Mouse (Mus musculus) olfactory bulb, adult 2 months (tissue): ENCODE data around the gene Rnf113a2. TPM values are rescaled to one million over a fixed set of nuclear protein-coding genes. Genes with fewer than 3 reads are reported as not detected.

ENCODE experiments used
- H3K27ac ChIP-seq: fragments of 200-500 bp; 2 replicates; pipeline ENCODE4 v1.5.1; 2012; ENCODE audit warnings: low read depth, low read length; ENCODE audit not compliant: insufficient read depth
- H3K4me1 ChIP-seq: fragments of 200-500 bp; 2 replicates; pipeline ENCODE4 v1.6.1; 2012; ENCODE audit warnings: low read length; ENCODE audit not compliant: control insufficient read depth, insufficient read depth
- H3K4me3 ChIP-seq: fragments of 200-500 bp; 2 replicates; pipeline ENCODE4 v1.5.1; 2012; ENCODE audit warnings: mild to moderate bottlenecking, low read depth, low read length, moderate library complexity; ENCODE audit not compliant: insufficient read depth
- CTCF ChIP-seq: fragments of 200-500 bp; IDR thresholded peaks from 2 replicates; pipeline ENCODE4 v1.5.1; 2012; ENCODE audit warnings: low read depth, mild to moderate bottlenecking, low read length, moderate library complexity; ENCODE audit not compliant: insufficient read depth
- POLR2A ChIP-seq: fragments of 200-500 bp; IDR thresholded peaks from 2 replicates; pipeline ENCODE4 v1.6.1; 2012; ENCODE audit warnings: mild to moderate bottlenecking, low read depth, low read length, moderate library complexity; ENCODE audit not compliant: insufficient read depth
- WGBS: fragments of 180-500 bp; shearing (Covaris S2); methylation state at CpG from one replicate; pipeline ENCODE4 v1.1.7; 2018; 5-methylcytosine and 5-hydroxymethylcytosine counted together
- polyA plus RNA-seq: library from polyadenylated mRNA; stranded (reverse); fragments of >200 nt; gene quantifications from 2 replicates; pipeline ENCODE4 v1.2.4, GENCODE M21; 2012; ENCODE audit warnings: low replicate concordance; ENCODE audit not compliant: missing spikeins, insufficient read depth, insufficient read length

Gene Rnf113a2
- polyA plus RNA-seq, 1 experiment, result not detected

DNA sequence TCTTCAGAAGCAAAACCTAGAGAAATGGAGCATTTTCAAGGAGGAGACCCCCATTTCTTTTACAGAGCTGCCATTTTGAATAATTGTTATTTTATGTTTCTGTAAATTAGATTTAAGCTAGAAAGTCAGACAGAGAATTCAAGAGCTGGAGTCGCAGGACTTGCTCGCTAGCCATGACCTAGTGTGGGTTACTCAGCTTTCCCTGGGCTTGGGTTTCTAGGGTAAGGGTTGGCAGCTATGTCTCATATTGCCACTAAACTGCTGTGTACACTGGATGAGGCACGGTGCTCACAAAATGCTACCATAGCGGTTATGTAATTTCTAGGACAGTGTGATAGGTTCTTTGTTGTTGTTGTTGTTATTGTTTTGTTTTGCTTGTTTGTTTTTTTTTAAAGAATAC, 24.3 kb upstream of the Rnf113a2 start:
- 97% methylated on average over 4 of the region's 4 CpGs for WGBS

DNA sequence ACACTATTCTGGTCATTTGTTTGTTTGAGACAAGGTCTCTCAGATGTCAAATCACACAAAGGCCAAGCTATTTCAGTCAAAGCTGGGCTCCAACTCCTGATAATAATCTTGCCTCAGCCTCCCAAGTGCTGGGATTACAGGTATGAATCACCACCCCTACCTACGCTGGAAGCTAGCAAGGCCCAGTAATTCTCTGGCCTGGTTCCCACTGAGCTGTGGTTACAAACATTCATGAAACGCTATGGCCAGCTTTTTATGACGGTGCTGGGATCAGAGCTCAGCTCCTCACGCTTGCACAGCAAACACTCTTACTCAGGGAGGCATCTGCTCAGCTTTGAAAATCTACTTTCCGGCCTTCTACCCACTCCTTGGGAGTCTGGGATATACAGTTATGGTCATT, 23.1 kb upstream of the Rnf113a2 start:
- TF ChIP-seq CTCF, result no peak
- no peak for TF ChIP-seq POLR2A
- Histone ChIP-seq H3K4me3 (no peak overlapping the region), H3K27ac (no peak overlapping the region), H3K4me1 (no peaks in the 10 kb centered on the region)
- 88% methylated on average over 5 of the region's 5 CpGs for WGBS

More for the DNA sequence above, 24.3 kb upstream of the Rnf113a2 start:
- Histone ChIP-seq H3K27ac (no peak overlapping the region), H3K4me1 (no peaks in the 10 kb centered on the region), H3K4me3 (no peak overlapping the region)
- TF ChIP-seq POLR2A, result no peak
- TF ChIP-seq CTCF, result no peak

DNA sequence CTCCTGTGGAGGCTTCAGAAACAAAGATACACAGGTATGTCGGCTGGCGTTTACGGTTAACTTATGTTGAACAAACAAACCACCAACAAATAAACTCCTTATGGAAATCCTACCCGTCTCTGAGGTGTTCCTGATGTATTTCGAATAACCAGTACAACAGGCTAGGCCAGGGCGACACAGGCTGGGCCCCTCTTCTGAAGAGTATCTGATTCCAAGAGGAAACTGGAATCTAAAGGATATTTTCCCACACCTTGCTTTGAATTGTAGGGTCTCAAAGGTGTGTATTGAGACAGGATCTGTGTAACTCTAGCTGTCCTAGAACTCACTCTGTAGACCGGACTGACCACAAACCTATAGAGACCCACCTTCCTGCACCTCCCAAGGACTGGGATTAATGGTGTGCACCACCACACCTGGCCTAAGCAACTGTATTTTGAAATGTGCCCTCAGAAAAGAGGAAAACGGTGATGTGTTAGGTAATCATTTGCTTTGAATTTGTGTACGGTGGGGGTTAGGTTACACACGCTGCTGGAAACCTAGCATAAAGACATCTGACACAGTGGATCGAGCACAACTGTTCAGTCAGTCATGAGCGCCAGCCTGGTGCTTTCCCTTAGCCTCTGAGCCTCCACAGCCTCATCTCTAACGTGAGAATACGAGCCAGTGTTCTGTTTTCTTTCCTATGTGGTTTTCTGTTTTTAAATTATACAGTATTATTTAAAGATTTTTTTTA, 19.9 kb upstream of the Rnf113a2 start:
- no peak overlapping the region for H3K27ac ChIP-seq

DNA sequence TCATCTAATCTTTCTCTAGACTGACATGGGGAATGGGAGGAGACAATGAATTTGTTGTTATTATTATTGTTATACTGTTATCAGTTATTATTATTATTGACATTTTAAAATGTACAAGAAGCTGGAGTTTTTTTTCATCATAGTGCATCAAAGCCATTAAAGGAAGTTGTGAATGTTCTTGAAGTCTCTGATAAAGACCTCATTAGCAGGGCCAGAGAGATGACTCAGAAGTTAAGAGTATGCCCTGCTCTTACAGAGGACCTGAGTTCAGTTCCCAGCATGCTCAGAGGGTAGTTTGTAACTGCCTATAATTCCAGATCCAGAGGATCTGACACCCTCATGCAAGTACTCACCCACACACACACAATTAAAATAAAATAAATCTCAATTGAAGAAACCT, 19.3 kb upstream of the Rnf113a2 start:
- H3K27ac ChIP-seq, result no peak overlapping the region
- no peak for TF ChIP-seq POLR2A
- no peak for TF ChIP-seq CTCF
- no peak overlapping the region for H3K4me3 ChIP-seq
- no peaks in the 10 kb centered on the region for H3K4me1 ChIP-seq

More for the DNA sequence above, 19.9 kb upstream of the Rnf113a2 start:
- 91% methylated on average over 14 of the region's 14 CpGs for WGBS
- H3K4me1 ChIP-seq, result no peaks in the 10 kb centered on the region
- H3K4me3 ChIP-seq, result no peak overlapping the region
- TF ChIP-seq CTCF (no peak), POLR2A (no peak)

DNA sequence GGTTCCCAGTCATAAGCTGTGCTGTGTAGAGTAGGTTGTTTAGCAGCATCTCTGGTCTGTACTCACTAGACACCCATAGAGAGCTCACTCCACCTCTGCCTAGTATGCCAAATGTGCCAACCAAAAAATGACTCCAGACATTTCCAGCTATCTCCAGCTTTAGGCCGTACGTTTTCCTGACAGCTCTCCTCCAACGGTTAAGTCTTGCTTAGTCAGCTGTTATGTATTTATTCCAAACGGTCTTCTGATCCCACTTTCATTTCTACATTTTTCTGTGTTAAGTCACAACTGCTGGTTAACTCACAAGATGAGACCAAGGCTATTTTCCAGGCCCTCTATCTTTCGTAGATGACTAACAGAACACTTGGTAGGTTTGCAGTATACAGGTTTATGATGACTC, 18.4 kb upstream of the Rnf113a2 start:
- TF ChIP-seq POLR2A (no peak), CTCF (no peak)
- H3K4me1 ChIP-seq, result no peaks in the 10 kb centered on the region
- WGBS, result 92% methylated on average over 5 of the region's 5 CpGs
- no peak overlapping the region for H3K27ac ChIP-seq
- H3K4me3 ChIP-seq, result no peak overlapping the region

DNA sequence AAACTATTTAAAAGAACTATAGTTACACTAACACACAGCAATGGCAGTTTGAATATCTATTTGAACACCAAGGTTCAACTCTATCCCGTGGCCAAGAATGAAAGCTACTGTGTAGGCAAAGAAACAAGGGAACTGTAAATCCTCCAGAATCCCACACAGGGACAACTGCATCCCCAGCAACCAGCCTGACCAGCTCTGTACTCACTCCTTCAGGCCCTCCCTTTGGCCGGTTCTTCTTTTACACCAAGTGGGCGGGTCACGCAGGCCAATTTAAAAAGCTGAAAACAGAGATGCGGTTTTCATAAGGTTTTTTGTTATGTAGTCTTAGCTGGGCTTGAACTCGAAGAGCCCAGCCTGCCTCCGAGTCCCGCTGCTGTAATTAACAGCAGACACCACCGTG, 17.9 kb upstream of the Rnf113a2 start:
- WGBS, result 86% methylated on average over 9 of the region's 9 CpGs
- Histone ChIP-seq H3K4me3 (no peak overlapping the region), H3K27ac (no peak overlapping the region), H3K4me1 (no peaks in the 10 kb centered on the region)
- TF ChIP-seq CTCF (no peak), POLR2A (no peak)

DNA sequence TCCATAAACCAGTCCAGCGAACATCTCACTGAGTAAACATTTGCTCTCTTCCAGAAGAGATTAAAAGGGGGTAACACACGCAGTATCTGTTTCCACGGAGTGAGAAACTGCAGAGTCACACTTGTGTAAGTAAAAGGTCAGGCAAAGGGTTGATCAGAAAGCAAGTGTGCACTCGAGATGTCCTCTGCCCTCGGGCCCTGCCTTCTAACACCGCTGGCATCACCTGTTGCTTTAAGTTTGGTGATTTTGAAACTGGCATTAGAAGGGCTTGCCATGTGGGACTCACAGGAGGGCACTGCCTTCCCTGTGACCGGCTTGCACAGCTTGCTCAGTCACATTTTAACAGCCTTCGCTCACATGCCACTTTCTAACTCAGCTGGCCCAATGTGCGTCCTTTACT, 17.3 kb upstream of the Rnf113a2 start:
- TF ChIP-seq POLR2A, result no peak
- no peak for TF ChIP-seq CTCF
- WGBS, result 83% methylated on average over 9 of the region's 9 CpGs
- H3K27ac ChIP-seq, result no peak overlapping the region
- H3K4me3 ChIP-seq, result no peak overlapping the region
- no peaks in the 10 kb centered on the region for H3K4me1 ChIP-seq

DNA sequence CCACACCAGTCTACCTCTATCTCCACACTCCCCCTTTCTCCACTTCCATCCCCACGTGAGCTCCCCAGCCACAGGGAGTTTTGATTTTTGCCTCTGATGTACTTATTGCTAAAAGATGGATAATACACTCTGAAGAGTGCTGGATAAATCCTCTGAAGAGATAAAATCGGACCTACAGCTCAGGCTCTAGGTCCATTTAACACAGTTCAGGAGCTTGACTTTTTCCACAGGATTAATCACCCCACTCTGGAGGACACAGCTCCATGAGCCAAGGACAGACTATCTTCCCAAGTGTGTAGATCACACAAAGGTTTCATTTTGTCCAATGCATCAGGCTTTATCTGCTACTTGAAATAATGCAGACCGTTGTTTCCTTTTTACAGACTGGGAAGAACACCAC, 16.9 kb upstream of the Rnf113a2 start:
- TF ChIP-seq POLR2A (no peak), CTCF (no peak)
- no peak overlapping the region for H3K4me3 ChIP-seq
- H3K4me1 ChIP-seq, result no peaks in the 10 kb centered on the region
- WGBS, result 88% methylated on average over 3 of the region's 3 CpGs
- no peak overlapping the region for H3K27ac ChIP-seq

DNA sequence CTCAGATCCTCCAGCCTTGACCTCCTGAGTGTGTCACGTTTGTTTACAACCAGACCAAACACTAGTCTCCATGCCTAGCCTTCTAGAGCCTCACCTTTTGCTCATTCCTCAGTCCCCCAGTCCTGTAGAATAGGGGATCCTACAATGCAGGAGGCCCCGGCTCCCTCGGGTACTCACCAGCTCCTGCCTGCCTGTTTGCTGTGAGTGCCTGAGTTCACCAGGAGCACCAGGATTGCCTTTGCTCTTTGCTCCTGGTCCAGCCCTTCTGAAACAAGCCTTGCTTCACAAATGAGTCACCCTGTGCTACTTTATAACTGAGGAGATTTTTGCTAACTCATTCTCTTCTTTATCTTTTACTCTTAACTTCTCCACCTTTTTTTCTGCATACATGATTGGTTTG, 16.3 kb upstream of the Rnf113a2 start:
- WGBS, result 76% methylated on average over 3 of the region's 3 CpGs
- TF ChIP-seq CTCF, result no peak
- TF ChIP-seq POLR2A, result no peak
- H3K4me1 ChIP-seq, result no peaks in the 10 kb centered on the region
- H3K4me3 ChIP-seq, result no peak overlapping the region
- no peak overlapping the region for H3K27ac ChIP-seq
